Mouse (Mus musculus) thymus, adult 18-20 months (tissue): ENCODE data around the gene Ccdc91.

Experiments used
- DNase-seq, 2 experiments: peaks; one replicate each; pipeline ENCODE4 v3.0.0; 2022; ENCODE audit warnings: mixed read lengths in 2 of 2

Ccdc91 gene

DNA sequence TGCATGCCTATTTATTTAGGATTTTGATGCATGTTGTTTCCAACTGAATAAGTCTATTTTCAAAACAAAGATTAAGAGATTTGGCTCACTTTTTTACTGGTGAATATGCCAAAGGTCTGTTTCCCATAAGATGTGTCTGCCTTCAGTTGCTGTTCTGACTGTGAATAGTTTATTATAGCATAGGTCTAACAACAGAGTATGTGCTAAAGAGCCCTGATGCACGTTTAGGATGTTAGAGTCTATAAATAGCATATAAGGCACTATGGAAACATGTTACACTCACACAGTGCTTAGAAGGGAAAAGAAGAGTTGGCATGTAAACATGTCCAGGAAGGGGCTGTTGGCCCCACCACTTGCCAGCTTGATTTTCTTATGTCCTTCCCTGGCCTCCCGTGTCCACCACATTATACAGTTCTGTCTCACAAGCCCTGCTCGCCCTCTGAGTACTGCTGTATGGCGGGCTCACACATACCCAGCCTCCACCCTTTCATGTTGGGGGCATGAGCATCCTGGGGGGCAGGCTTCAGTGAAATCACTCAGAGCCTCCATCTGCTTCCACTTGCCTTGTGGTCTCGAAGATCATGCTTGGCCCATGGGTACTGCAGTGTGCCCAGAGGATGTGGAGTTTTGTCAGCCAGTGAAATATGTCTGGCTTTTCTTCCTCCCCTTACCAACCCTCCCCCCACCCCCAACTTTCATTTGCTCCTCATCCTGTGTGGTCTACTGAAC lies 99.0 kb downstream of the Ccdc91 start:
- no peak for DNase-seq

DNA sequence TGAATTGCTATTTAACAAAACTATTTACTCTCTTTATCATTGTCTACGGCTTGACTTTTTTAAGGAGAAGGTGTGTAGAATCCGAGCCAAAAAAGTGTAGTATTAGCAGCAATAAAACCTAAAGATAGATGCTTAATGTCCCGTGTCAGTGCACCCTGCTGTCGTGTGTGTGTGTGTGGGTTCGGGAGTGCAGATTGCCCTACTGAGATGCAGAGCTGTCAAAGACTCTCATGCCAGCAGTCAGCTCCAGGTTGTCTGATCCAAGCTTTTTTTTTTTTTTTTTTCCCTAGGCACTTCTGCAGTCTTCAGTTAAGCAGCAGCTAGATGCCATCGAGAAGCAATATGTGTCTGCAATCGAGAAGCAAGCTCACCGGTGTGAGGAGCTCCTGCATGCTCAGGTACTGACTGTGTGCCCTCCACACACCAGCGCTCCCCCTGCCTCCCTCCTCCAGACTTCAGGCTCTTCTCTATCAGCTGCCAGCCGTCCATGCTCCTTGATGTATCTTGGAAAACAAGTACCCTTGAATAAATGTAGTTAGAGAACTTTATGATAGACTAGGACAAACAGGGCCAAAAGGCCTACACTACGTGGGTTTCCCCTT lies 99.7 kb downstream of the Ccdc91 start:
- no peak for DNase-seq

DNA sequence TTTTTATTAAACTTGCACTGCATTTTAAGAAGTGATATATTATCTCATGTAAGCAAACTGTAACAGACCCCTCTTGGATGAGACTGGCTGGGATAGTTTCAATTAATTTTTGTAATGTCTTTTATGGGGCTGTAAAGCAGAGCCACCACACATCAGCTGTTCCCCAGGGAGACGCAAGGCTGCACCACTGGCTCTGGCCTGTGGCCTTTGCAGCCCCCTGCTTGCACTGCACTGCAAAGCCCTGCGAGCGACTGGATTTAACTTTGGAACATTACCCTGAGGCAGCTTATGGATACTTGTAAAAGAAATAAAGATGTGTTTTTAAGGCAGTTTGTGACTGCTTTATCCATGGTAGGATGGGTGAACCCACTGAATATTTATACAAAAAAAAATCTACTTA lies 112.0 kb downstream of the Ccdc91 start:
- DNase-seq: no peak

DNA sequence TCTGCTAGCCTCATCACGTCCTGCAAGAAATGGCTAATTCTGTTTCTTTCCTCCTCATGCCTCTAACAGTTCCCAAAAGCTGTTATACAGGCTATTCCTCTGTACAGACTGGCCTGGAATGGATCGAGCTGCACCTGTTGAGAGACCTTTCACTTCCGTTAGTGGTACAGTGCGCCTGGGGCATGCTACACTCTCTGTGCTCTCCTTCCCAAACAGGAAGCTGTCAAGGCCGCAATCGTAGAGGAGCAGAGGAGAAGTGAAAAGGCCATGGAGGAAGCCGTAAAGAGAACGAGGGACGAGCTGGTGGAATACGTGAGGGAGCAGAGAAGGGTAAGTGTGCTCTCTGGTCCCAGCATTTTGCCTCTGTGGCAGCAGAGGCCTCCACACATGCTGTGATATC lies 131.0 kb downstream of the Ccdc91 start:
- no peak for DNase-seq

DNA sequence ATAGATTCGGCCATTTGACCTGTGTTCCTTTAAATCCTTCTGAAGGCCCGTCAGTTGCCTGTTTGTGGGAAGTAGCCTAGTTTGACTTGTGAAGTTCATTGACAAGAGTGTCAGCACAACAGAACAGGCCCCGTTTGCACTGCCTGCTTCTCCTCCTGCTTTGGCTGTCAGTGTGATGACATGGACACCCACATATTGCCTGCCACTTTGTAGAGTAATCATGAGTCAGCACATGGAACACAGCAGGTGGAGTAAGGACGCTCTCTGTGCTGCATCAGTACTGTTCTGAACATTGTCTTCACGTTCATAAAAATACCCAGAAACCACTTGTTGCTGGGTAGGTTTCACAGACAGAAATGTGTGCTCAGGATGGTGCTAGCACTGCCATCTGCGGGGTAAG lies 132.0 kb downstream of the Ccdc91 start:
- DNase-seq: no peak

DNA sequence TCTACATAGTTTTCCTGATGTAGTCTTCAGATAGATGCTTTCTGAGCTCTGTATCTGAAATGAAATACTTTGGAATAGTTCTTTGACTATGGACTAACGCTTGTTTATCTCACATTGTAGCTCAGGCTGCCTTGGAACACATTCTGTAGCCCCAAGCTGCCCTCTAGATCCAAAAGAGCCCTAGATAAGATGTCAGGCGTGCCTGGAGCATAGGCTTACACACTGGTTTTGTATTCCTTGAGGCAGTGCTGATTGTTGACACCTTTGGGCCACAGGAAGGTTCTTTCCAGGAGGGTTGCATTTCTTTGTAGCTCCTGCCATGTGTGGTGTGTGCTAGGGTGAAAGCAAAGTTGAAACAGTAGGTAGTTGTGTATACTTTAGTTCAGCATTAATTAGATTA lies 139.7 kb downstream of the Ccdc91 start:
- no peak for DNase-seq

DNA sequence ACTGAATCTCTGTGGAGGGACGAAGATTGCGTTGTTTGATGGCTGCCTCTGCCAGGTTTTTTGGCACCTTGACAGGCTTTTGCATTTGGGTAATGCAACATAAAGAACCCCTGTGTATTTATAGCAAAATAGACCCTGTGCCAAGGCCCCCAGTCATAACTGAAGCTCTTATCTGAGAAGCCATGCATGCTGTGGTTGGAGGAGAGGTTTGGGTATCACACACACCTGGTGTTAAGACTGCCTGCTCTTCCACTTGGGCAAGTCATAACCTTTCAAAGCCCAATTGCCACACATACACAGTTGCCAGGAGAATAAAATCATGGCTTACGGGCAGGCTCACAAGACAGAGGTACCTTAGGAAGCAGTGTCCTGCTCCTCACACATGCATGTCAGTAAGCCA lies 147.5 kb downstream of the Ccdc91 start:
- no peak for DNase-seq

DNA sequence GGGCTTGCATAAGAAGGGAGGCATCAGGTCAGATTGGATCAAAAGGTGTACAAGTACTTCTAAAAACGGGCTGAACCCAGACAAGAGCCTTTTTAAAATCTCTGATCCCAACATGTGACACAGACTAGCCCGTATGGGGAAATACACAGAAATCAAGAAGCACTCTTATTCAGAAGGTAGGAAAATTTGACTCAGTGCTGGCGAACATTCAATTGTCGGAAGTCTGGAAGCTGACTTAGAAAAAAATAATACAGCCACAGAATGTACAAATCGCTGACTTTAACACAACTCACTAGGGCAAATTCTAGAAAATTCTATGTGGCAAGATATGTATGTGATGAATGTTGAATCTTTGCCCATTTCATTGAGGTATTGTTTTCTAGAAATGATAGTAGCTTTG lies 160.8 kb downstream of the Ccdc91 start:
- no peak for DNase-seq

DNA sequence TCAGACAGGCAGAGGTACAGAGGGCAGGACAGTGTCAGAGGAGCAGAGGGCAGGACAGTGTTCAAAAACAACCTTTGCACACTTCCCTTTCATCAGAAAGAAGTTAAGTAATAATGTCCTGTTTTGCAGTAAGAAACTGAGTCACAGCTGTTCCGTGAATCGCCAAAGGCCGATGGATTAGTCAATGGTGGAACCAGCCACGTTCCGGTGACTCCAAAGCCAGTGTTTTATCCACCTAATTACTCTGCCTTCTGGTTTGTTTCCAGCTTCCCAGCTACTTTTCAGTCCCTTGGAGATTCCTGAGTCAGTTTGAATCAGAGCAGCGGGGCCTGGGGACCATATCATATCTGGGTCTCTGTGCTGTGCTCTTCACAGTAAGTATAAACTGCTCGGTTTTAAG lies 168.2 kb downstream of the Ccdc91 start:
- DNase-seq: no peak

DNA sequence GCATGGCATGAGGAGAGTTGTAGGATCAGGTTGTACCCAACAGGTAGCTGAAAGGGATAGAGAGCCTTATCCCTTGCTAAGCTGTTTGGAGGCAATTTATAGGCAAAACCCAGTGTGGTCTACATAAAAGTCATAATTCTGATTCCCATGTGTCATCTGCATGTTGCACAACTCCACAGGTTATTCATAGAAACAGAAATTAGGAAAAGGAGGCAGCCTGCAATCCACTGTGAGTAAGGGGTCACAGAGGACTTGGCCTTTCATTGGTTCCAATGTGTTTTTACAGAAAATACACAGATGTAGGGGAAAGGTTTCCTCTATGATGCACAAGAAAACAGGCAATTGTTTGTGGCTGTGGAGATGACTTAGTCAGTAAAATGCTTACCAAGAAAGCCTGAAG lies 168.8 kb downstream of the Ccdc91 start:
- DNase-seq: no peak

DNA sequence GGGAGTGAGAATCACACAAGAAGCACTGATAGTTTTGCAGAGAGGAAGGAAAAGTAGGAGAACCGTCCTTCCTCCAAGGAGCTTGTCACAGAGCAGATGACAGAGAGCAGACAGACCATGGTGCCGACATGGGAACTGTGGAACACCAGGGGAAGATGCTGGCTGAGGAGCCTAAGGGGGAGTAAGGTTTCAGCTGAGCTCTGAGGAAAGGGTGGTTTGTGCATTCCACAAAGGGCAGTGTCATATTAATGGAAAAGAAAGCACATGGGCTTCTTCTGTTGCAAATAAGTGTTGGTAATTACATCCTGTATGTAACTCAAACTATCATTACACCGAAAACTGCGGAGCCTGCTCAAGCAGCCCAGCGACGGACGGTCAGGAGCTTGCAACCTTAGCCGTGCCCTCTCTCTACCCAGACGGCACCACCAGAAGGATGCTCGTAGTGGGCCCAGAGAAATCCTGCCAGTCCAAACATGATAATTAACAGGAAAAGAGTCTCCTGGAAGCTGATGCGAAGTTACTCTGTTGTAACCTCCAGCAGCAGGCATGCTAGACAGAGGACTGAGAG lies 170.9 kb downstream of the Ccdc91 start:
- DNase-seq: no peak

DNA sequence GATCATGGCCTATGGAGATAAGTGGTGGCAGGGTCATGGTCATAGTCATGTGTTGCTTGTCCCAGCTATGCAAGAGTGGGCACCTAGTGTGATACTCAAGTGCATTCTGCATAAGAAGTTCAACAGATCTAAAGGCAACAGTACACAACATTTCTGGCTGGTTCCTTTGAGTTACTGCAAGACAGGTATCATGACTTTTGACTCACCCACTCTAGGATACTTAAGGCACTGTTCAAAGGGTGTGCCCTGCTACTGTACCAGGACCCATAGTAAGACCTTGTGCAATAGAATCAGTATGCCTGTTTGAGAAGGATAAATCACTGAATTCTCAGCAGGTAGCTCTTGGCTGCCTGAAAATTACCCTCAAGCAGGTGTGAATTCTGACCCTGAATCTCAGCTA lies 182.4 kb downstream of the Ccdc91 start:
- DNase-seq: no peak

DNA sequence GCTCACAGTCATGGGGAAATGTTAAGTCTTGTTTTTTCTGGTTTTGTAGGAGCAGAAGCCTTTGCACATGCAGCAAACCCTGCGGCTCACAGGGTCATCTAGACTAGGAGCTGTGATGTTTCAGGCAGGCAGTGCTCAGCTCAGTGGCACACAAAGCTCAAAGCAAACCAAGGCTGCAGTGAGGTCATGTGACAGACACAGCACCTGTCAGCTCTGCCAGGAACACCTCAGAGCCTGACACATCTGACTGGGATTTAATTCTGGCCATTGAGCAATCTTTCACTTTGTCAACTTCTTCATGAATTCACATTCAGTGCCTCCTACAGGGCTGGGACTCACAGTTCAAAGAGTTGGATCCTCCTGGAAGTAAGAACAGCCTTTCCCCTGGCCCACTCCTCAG lies 185.1 kb downstream of the Ccdc91 start:
- DNase-seq: no peak

DNA sequence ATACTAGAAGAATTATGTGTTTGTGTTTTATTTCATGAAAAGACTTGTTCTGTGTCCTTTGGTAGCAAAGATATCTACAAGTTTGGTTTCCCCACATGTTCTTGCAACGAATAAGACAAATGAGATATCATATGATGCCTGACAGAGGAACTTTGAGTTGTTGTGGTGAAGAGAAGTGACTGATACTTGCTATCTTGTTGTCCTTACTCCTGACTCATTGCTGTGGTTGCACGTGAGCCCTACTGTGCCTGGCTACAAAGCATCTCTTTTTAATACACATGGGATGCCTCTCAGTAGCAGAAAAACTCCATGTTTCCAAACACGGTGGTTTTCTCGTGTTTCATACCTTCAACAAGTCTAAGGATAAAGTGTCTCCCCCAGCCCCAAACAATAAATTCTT lies 186.2 kb downstream of the Ccdc91 start:
- DNase-seq: no peak

DNA sequence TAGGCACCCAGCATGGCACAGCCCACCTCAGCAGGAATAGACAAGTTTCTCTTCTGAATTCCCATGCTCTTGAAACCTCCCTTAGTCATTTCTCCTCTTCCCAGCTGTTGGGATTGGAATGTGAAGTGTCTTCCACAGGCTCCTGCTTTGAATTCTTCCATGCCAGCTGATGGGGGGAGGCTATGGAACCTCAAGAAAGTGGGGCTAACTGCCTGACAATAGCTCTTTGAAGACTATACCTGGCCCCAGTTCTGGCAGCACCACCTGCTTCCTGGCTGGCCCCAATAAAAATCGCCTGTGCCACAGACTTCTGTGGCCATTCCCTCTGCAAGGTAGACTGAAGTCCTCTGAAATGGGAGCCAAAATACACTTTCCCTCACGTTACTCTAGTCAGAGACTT lies 187.0 kb downstream of the Ccdc91 start:
- DNase-seq: no peak

DNA sequence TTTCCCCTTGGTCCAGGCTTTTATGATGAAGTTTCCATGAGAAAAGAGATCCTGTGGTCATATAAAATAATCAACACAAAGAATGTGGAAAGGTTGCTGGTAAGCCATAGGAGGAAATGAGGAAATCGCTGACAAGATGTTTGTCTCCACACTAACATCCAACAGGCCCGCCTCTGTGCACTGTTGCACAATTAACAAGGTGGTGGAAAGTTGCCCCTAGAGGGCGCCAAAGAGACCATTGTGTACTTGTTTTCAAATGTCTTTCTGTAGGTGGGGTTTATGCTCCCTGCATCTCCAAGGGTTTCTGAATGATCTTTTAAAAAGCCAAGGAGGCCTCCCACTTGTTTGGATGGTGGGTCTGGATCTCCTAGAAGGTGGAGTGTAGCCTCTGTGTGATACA lies 188.7 kb downstream of the Ccdc91 start:
- no peak for DNase-seq

DNA sequence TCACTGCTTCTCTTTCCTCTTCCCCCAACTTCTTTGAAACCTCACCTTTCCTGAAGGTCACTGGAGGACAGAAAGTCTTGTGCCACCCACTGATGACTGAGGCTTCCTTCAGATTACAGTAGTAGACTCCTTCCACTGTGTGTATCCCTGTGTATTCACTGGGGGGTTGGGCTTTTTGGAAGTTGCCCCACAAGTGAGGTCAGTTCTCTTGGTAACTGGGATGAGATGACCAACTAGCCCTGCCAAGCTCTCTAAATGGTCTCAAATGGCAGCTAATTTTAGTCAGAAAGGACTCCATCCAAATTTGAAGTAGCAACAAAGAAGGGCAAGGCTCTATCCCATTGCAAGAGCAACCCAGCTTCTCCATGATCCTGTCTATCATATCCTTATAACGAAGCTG lies 195.7 kb downstream of the Ccdc91 start:
- DNase-seq: no peak

DNA sequence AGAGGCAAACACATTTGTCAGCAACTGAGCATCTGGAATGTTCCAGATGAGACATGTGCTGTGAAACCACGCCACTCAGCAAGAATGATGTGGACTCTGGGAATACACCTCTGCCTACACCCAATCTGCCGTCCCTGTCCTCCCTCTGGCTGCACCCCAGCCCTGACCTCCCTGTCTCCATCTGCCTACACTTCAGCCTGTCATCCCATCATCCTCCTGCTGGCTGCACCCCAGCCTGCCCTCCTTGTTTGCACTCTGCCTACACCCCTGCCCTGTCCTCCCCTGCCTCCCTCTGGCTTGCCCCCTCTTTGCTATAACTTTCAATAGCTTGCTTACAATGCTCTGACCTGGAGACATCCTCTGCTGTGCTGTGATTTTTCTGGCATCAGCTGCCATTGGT lies 196.9 kb downstream of the Ccdc91 start:
- DNase-seq: no peak

DNA sequence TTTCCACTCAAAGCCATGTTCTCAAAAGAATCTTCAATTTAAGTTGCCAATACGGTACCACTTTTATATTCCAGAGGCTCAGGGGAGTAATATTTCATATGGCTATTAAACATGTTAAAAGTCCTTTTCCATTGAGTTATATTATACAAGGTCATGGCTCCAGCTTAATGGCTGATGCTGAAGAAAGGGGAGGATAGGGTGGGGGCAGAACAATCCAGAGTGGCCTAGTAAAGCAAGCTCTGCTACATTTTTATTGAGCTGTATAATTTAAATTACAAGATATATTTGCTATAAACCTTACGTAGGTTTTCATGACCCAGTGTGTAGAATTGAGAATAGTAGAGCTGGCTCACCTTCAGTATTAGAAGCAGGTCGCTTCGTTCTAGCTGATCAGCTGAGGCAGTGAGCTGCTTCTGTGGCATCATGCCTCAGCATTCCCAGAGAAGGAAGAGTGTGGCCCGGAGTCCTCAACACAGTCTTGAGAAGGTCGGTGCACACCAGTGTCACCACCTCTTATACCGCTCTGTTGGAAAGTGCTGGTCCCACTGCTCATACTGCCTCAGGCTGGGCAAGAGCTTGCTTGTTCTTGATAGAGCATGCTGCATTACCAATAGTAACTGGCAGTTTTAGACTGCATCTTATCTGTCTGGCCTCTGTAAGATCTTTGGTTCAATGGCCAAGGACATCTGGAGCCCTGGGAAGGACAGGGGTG lies 199.6 kb downstream of the Ccdc91 start:
- no peak for DNase-seq

DNA sequence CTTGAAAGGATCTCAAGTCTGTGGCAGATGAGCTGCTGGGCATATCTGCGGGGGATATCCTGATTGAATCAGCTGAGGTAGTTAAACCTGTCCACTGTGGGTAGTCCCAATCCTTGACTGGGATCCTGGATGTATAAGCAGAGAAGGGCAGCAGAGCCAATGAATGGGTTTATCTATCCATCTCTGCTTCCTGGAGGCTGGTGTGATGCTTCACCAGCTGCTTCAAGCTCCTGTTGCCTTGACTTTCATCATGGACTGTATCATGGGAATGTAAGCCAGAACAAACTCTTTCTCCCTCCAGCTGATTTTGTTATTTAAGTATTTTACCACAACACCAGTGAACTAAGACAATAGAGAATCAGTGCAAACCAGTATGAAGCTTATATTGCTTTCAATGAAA lies 200.6 kb downstream of the Ccdc91 start:
- DNase-seq: no peak
